8 mouse cellular contexts compared by ENCODE assay signal in the genomic region with DNA sequence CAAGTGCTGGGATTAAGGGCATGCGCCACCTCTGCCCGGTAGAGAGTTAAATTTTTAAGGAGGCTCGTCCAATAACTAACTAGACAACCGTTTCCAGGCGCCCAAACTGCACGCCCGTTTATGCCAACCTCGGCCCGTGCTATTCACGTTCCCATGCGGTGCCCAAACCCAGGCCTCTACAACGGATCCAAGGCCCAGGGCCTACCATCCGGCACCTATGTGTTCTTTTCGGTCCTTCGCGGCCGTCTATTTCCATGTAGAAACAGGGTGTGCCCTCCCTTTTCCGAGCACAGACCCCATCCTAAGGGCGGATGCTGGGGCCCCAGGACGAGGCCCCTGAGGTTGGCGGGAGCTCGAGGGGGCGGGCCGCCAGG. TPM values are rescaled to one million over a fixed set of nuclear protein-coding genes. Genes with fewer than 3 reads are reported as not detected.
A peak's percentile ranks its signal among the peaks of the same experiment; 100 is the strongest.
DNase-seq lines count a peak whose midpoint lies in the region; ATAC-seq and TF ChIP-seq lines count a peak whose summit lies in the region.

No protein-coding gene starts in this region.

- H3K27me3 ChIP-seq in heart, embryonic 11.5 days (ENCODE audit: control insufficient read depth, insufficient read depth, low read length) = no peaks in the 10 kb centered on the region
- no peaks in the 10 kb centered on the region for H3K27me3 ChIP-seq in E14TG2a.4 (ENCODE audit: insufficient read depth, low read length)
- no peaks in the 10 kb centered on the region for H3K27me3 ChIP-seq in forebrain, embryonic 14.5 days (replicated peaks; ENCODE audit: control insufficient read depth, insufficient read depth, low read length)
- no peaks in the 10 kb centered on the region for H3K27me3 ChIP-seq in liver, embryonic 16.5 days (ENCODE audit: control insufficient read depth, insufficient read depth, low read depth, low read length)

- no peak for DNase-seq in heart, adult 9 months (ENCODE audit: low spot score in 2 of 2)
- DNase-seq in forebrain, embryonic 14.5 days (ENCODE audit: low spot score) = no peak
- DNase-seq in adrenal gland, postnatal 36 days = no peak
- DNase-seq in retina, postnatal 1 day = no peak
- DNase-seq in thymus, postnatal 10 days (ENCODE audit: low spot score in 2 of 2) = no peak

- peak overlapping the region; percentile 82 for H3K27ac ChIP-seq in heart, embryonic 11.5 days (ENCODE audit: low read depth, low read length)
- H3K27ac ChIP-seq in forebrain, embryonic 14.5 days (ENCODE audit: low read depth, low read length) = peak overlapping the region; percentile 94
- peak overlapping the region; percentile 86 for H3K27ac ChIP-seq in liver, embryonic 16.5 days (ENCODE audit: low read length)

- no peaks in the 10 kb centered on the region for H3K9me3 ChIP-seq in heart, embryonic 11.5 days (replicated peaks; ENCODE audit: control insufficient read depth, low read length)
- no peaks in the 10 kb centered on the region for H3K9me3 ChIP-seq in E14TG2a.4 (ENCODE audit: low read length)
- H3K9me3 ChIP-seq in forebrain, embryonic 14.5 days (replicated peaks; ENCODE audit: control insufficient read depth, low read length) = no peaks in the 10 kb centered on the region
- no peaks in the 10 kb centered on the region for H3K9me3 ChIP-seq in liver, embryonic 16.5 days (replicated peaks; ENCODE audit: control insufficient read depth, low read length)

- H3K4me2 ChIP-seq in heart, embryonic 11.5 days = peak overlapping the region; percentile 75
- H3K4me2 ChIP-seq in forebrain, embryonic 14.5 days (ENCODE audit: low read length) = peak overlapping the region; percentile 60
- H3K4me2 ChIP-seq in liver, embryonic 16.5 days (ENCODE audit: low read depth, low read length) = peak overlapping the region; percentile 95

- H3K4me1 ChIP-seq in heart, embryonic 11.5 days (ENCODE audit: control insufficient read depth, insufficient read depth, low read length) = peaks cover 10% of the 10 kb centered on the region
- H3K4me1 ChIP-seq in E14TG2a.4 (replicated peaks; ENCODE audit: low read depth, low read length) = peaks cover 31% of the 10 kb centered on the region
- H3K4me1 ChIP-seq in forebrain, embryonic 14.5 days (ENCODE audit: control insufficient read depth, insufficient read depth, low read length) = peaks cover 6% of the 10 kb centered on the region
- H3K4me1 ChIP-seq in liver, embryonic 16.5 days (ENCODE audit: control insufficient read depth, low read depth, low read length) = peaks cover 29% of the 10 kb centered on the region

- no peak for TF ChIP-seq CTCF in E14TG2a.4 (conservative IDR thresholded peaks at IDR 0.05; ENCODE audit: low read length)

- no peaks in the 10 kb centered on the region for H3K36me3 ChIP-seq in heart, embryonic 11.5 days (ENCODE audit: control insufficient read depth, insufficient read depth, low read length)
- peaks cover 13% of the 10 kb centered on the region for H3K36me3 ChIP-seq in E14TG2a.4 (ENCODE audit: insufficient read depth, low read length)
- no peaks in the 10 kb centered on the region for H3K36me3 ChIP-seq in forebrain, embryonic 14.5 days (ENCODE audit: control insufficient read depth, insufficient read depth, low read length)
- no peaks in the 10 kb centered on the region for H3K36me3 ChIP-seq in liver, embryonic 16.5 days (ENCODE audit: control insufficient read depth, insufficient read depth)

- H3K4me3 ChIP-seq in heart, embryonic 11.5 days (ENCODE audit: low read depth, low read length) = peak overlapping the region; percentile 99
- H3K4me3 ChIP-seq in E14TG2a.4 (replicated peaks; ENCODE audit: low read length) = peak overlapping the region; percentile 98
- H3K4me3 ChIP-seq in forebrain, embryonic 14.5 days (ENCODE audit: low read depth, low read length) = peak overlapping the region; percentile 93
- peak overlapping the region; percentile 85 for H3K4me3 ChIP-seq in liver, embryonic 16.5 days (ENCODE audit: low read depth, low read length)

- WGBS in heart, embryonic 11.5 days (ENCODE audit: insufficient replicate concordance) = 1% methylated on average over 24 of the region's 24 CpGs
- under 1% methylated on average over 23 of the region's 24 CpGs for WGBS in forebrain, embryonic 14.5 days
- WGBS in liver, embryonic 16.5 days (ENCODE audit: insufficient replicate concordance) = 2% methylated on average over 24 of the region's 24 CpGs

- peak overlapping the region; percentile 85 for H3K9ac ChIP-seq in heart, embryonic 11.5 days (ENCODE audit: low read depth, low read length)
- peak overlapping the region; percentile 79 for H3K9ac ChIP-seq in forebrain, embryonic 14.5 days (ENCODE audit: low read length)
- H3K9ac ChIP-seq in liver, embryonic 16.5 days (ENCODE audit: low read depth, low read length) = peak overlapping the region; percentile 78

- no peak for ATAC-seq in heart, embryonic 11.5 days (replicated peaks; ENCODE audit: insufficient number of reproducible peaks, low FRiP score, low TSS enrichment)
- ATAC-seq in forebrain, embryonic 14.5 days = no peak
- ATAC-seq in liver, embryonic 16.5 days (ENCODE audit: low read depth) = no peak

RNA-seq across cellular contexts. Expression of a gene that starts 0.8 kb away (rescaled TPM):
- polyA plus RNA-seq in heart, embryonic 11.5 days (2014; fragmentation: Nextera tagmentation; extraction: Ambion mirVana) = 84.1 and 93.7 TPM in 2 replicates
- polyA plus RNA-seq in forebrain, embryonic 14.5 days (2014; fragmentation: Nextera tagmentation; extraction: Ambion mirVana) = 94.5 and 114 TPM in 2 replicates
- 33.0 and 36.3 TPM in 2 replicates for polyA plus RNA-seq in liver, embryonic 16.5 days (2015; fragmentation: Nextera tagmentation; extraction: Ambion mirVana)
- total RNA-seq in adrenal gland, postnatal 36 days (2021) = 10 to 100 TPM; 66.4 to 76.3 TPM

RNA-seq across cellular contexts. Expression of a gene that starts 51.7 kb away (rescaled TPM):
- 23.7 and 26.8 TPM in 2 replicates for polyA plus RNA-seq in heart, embryonic 11.5 days (2014; fragmentation: Nextera tagmentation; extraction: Ambion mirVana)
- 39.2 and 44.0 TPM in 2 replicates for polyA plus RNA-seq in forebrain, embryonic 14.5 days (2014; fragmentation: Nextera tagmentation; extraction: Ambion mirVana)
- 6.4 and 7.3 TPM in 2 replicates for polyA plus RNA-seq in liver, embryonic 16.5 days (2015; fragmentation: Nextera tagmentation; extraction: Ambion mirVana)
- total RNA-seq in adrenal gland, postnatal 36 days (2021) = 10 to 100 TPM; 65.8 to 68.1 TPM
